Mouse (Mus musculus) megakaryocyte, embryonic 14.5 days (primary cell): Measurements from ENCODE around the gene Acot7.

ENCODE experiments used
- FLI1 ChIP-seq: IDR thresholded peaks from 2 replicates; pipeline ENCODE4 v1.6.1; 2012; ENCODE audit warnings: low read length, inconsistent platforms, mixed read lengths
- GATA1 ChIP-seq: IDR thresholded peaks from 3 replicates; pipeline ENCODE4 v1.6.1; 2012; ENCODE audit warnings: mixed read lengths, low read length, inconsistent platforms, borderline replicate concordance

DNA sequence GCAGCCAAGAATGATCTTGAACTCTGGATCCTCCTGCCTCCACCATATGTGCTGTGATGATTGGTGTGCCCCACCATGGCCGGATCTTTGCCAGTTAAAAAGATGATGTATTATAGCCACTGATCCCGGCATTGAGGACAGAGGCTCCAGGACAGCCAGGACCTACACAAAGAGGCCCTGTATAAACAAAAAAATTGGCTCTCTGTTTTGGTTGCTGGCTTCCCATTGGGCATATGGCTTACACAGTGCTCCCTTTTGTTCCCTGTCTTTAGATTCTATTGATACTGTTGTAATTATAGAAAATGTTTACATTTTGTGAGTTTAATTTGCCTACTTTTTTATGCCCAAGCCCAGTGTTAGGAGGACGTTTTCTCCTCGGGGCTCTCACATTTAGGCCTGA lies 14.6 kb downstream of the Acot7 start:
- TF ChIP-seq GATA1 (no peak), FLI1 (no peak)
